ENCODE assay signal across 8 mouse cellular contexts in the genomic region with DNA sequence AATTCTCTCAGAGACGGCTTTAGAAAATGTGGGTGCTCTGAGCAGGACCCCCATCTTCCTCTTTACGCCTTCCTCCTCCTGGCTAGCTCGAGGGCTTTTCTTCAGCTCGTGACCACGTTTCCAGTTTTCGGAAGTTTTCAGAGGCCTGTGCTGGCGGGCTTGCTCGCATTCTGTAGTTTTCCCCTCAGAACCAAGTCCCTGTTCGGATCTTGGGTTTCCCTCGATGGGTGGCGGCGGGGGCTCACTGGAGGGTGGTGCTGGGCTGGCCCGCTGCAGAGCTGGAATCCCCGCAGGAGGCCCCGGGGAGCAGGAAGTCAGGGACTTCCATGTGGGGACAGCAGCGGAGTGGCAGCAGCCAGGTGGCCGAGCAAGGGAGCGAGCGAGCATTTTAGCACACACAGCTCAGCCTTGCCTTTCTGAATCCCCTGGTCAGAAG.
A peak's percentile ranks its signal among the peaks of the same experiment; 100 is the strongest.
DNase-seq lines count a peak whose midpoint lies in the region; ATAC-seq and TF ChIP-seq lines count a peak whose summit lies in the region.

No protein-coding gene starts in this region.

- peaks cover 36% of the 10 kb centered on the region for H3K4me1 ChIP-seq in lung, adult 2 months (ENCODE audit: control insufficient read depth, insufficient read depth, low read length)
- H3K4me1 ChIP-seq in embryonic facial prominence, embryonic 10.5 days, result peaks cover 70% of the 10 kb centered on the region
- H3K4me1 ChIP-seq in liver, embryonic 13.5 days (replicated peaks), result peaks cover 86% of the 10 kb centered on the region
- peaks cover 14% of the 10 kb centered on the region for H3K4me1 ChIP-seq in olfactory bulb, adult 2 months (ENCODE audit: control insufficient read depth, insufficient read depth, low read length)

- H3K4me2 ChIP-seq in liver, embryonic 13.5 days, result peak overlapping the region; percentile 95

- H3K9ac ChIP-seq in liver, embryonic 13.5 days, result peak overlapping the region; percentile 93

- 4% methylated on average over 19 of the region's 19 CpGs for WGBS in lung, adult 2 months
- WGBS in embryonic facial prominence, embryonic 10.5 days, result 4% methylated on average over 19 of the region's 19 CpGs
- WGBS in liver, embryonic 13.5 days (ENCODE audit: insufficient replicate concordance), result 7% methylated on average over 19 of the region's 19 CpGs
- 17% methylated on average over 19 of the region's 19 CpGs for whole genome bisulfite sequencing in olfactory bulb, adult 2 months

- no peaks in the 10 kb centered on the region for H3K9me3 ChIP-seq in embryonic facial prominence, embryonic 10.5 days
- no peaks in the 10 kb centered on the region for H3K9me3 ChIP-seq in liver, embryonic 13.5 days (replicated peaks)

- H3K4me3 ChIP-seq in lung, adult 2 months (replicated peaks; ENCODE audit: extremely low read depth, low read depth, low read length), result peak overlapping the region; percentile 55
- H3K4me3 ChIP-seq in embryonic facial prominence, embryonic 10.5 days, result peak overlapping the region; percentile 64
- peak overlapping the region; percentile 73 for H3K4me3 ChIP-seq in liver, embryonic 13.5 days (replicated peaks)
- H3K4me3 ChIP-seq in olfactory bulb, adult 2 months (ENCODE audit: insufficient read depth, low read depth, low read length), result peak overlapping the region; percentile 64

- no peaks in the 10 kb centered on the region for H3K27me3 ChIP-seq in embryonic facial prominence, embryonic 10.5 days (replicated peaks; ENCODE audit: low read depth, poor library complexity, severe bottlenecking)
- H3K27me3 ChIP-seq in liver, embryonic 13.5 days, result no peaks in the 10 kb centered on the region

- no peaks in the 10 kb centered on the region for H3K36me3 ChIP-seq in embryonic facial prominence, embryonic 10.5 days (replicated peaks)
- no peaks in the 10 kb centered on the region for H3K36me3 ChIP-seq in liver, embryonic 13.5 days

- TF ChIP-seq POLR2A in lung, adult 2 months (IDR thresholded peaks at IDR 0.05; ENCODE audit: borderline replicate concordance, extremely low read depth, low read depth, low read length), result no peak
- TF ChIP-seq POLR2A in olfactory bulb, adult 2 months (IDR thresholded peaks at IDR 0.05; ENCODE audit: insufficient read depth, low read depth, low read length), result no peak; the same call in 1 of the 2 replicates

- DNase-seq in lung, adult 2 months, result no peak
- DNase-seq in lung, postnatal 36 days, result no peak
- DNase-seq in embryonic facial prominence, embryonic 10.5 days (ENCODE audit: low spot score), result no peak
- no peak for DNase-seq in liver, embryonic 13.5 days
- no peak for DNase-seq in frontal cortex, postnatal 10 days (ENCODE audit: low spot score in 2 of 2)

- peak overlapping the region; percentile 89 for H3K27ac ChIP-seq in embryonic facial prominence, embryonic 10.5 days (replicated peaks)
- H3K27ac ChIP-seq in liver, embryonic 13.5 days, result peak overlapping the region; percentile 97
- no peak overlapping the region for H3K27ac ChIP-seq in olfactory bulb, adult 2 months (ENCODE audit: insufficient read depth, low read depth, low read length)

- peak; percentile 12 to 30; a peak in 3 of 4 replicates for ATAC-seq in hematopoietic stem cell, adult 5-6 weeks (replicated peaks in 1 of 2; ENCODE audit: insufficient read depth in 1 of 2, low FRiP score in 2 of 2, low TSS enrichment in 1 of 2, low read depth in 1 of 2, poor library complexity in 2 of 2, severe bottlenecking in 2 of 2)
- peak; percentile 41 for ATAC-seq in liver, embryonic 13.5 days (ENCODE audit: low read depth)
- ATAC-seq in monocyte, adult 5-6 weeks (replicated peaks; ENCODE audit: insufficient number of reproducible peaks, low FRiP score, low TSS enrichment, poor library complexity, severe bottlenecking), result no peak

- TF ChIP-seq CTCF in lung, adult 2 months (IDR thresholded peaks at IDR 0.05; ENCODE audit: insufficient read depth, low read length), result no peak
- no peak for TF ChIP-seq CTCF in olfactory bulb, adult 2 months (IDR thresholded peaks at IDR 0.05; ENCODE audit: insufficient read depth, low read depth, low read length)
